Mouse (Mus musculus): ENCODE results near the gene Fsd1. TPM values are rescaled to one million over a fixed set of nuclear protein-coding genes. Genes with fewer than 3 reads are reported as not detected.

Fsd1 gene
- total and polyA plus RNA-seq, 3 experiments = 0.21 TPM; not detected in 2

GRCm38 (mm10) chr17:56034726-56035100, 48.4 kb downstream of the Fsd1 start:
- Histone ChIP-seq H3K27ac (ENCODE audit: insufficient read depth, low read depth) (no peak overlapping the region), H3K4me2 (ENCODE audit: insufficient read depth, low read depth, poor library complexity, severe bottlenecking) (peak overlapping the region; percentile 88), H3K4me3 (replicated peaks in 1 of 3; ENCODE audit: low read depth in 2 of 3, low read length in 2 of 3, poor library complexity in 1 of 3) (peak overlapping the region in 2 of 3 experiments; percentile 94 to 98), H3K9ac (ENCODE audit: insufficient read depth, low read depth) (peak overlapping the region; percentile 78; the same call in 1 of the 2 replicates), H3K79me2 (replicated peaks; ENCODE audit: control insufficient read depth, extremely low read depth, insufficient read depth, poor library complexity, severe bottlenecking) (peaks cover 63% of the 10 kb centered on the region), H3K9me3 (replicated peaks; ENCODE audit: low read length) (no peaks in the 10 kb centered on the region), H3K4me1 (ENCODE audit: control insufficient read depth in 1 of 2, insufficient read depth in 2 of 2) (peaks cover 19 to 59% of the 10 kb centered on the region in 2 experiments), H3K36me3 (replicated peaks in 1 of 2; ENCODE audit: control insufficient read depth in 1 of 2, insufficient read depth in 1 of 2, low read length in 1 of 2) (peaks cover 13 to 41% of the 10 kb centered on the region in 2 experiments), H3K27me3 (replicated peaks) (no peaks in the 10 kb centered on the region)
- no peak for TF ChIP-seq MEF2A (IDR thresholded peaks at IDR 0.05; ENCODE audit: borderline replicate concordance, low read depth, low read length)
- no peak for TF ChIP-seq KAT2A (IDR thresholded peaks at IDR 0.05; ENCODE audit: insufficient replicate concordance, low read length)
- no peak for TF ChIP-seq HCFC1 (IDR thresholded peaks at IDR 0.05; ENCODE audit: low read depth, low read length)
- no peak for TF ChIP-seq GABPA (IDR thresholded peaks at IDR 0.05; ENCODE audit: insufficient replicate concordance, low read depth, low read length)
- dilution Hi-C loops (cut with MboI; ENCODE audit: extremely low pct_ligation_motif_present, extremely low pct_unique_long_range_greater_than_20kb, low sequenced_read_pairs) (no loop called here), in situ Hi-C loops (cut with MboI; ENCODE audit: low pct_ligation_motif_present, low pct_unique_long_range_greater_than_20kb, low sequenced_read_pairs) (no loop called here)
- no peak for DNase-seq (ENCODE audit: extremely low read depth)

- Histone ChIP-seq H3K27ac (ENCODE audit: insufficient read depth, low read depth) (no peak overlapping the region), H3K9ac (ENCODE audit: insufficient read depth, low read depth) (peak overlapping the region; percentile 78), H3K4me3 (replicated peaks in 1 of 3; ENCODE audit: low read depth in 2 of 3, low read length in 2 of 3, poor library complexity in 1 of 3) (peak overlapping the region; percentile 74 to 98 (median 94)), H3K4me2 (ENCODE audit: insufficient read depth, low read depth, poor library complexity, severe bottlenecking) (peak overlapping the region; percentile 88), H3K36me3 (replicated peaks in 1 of 2; ENCODE audit: control insufficient read depth in 1 of 2, insufficient read depth in 1 of 2, low read length in 1 of 2) (peaks cover 10 to 37% of the 10 kb centered on the region in 2 experiments), H3K79me2 (replicated peaks; ENCODE audit: control insufficient read depth, extremely low read depth, insufficient read depth, poor library complexity, severe bottlenecking) (peaks cover 58% of the 10 kb centered on the region), H3K4me1 (ENCODE audit: control insufficient read depth in 1 of 2, insufficient read depth in 2 of 2) (peaks cover 19 to 56% of the 10 kb centered on the region in 2 experiments), H3K27me3 (replicated peaks) (no peaks in the 10 kb centered on the region), H3K9me3 (replicated peaks; ENCODE audit: low read length) (no peaks in the 10 kb centered on the region)
- dilution Hi-C loops (cut with MboI; ENCODE audit: extremely low pct_ligation_motif_present, extremely low pct_unique_long_range_greater_than_20kb, low sequenced_read_pairs) = no loop called here
- in situ Hi-C loops (cut with MboI; ENCODE audit: low pct_ligation_motif_present, low pct_unique_long_range_greater_than_20kb, low sequenced_read_pairs) = no loop called here
- no peak for DNase-seq (ENCODE audit: extremely low read depth)
- no peak for TF ChIP-seq ZMIZ1 (IDR thresholded peaks at IDR 0.05; ENCODE audit: low read depth, low read length)
- no peak for TF ChIP-seq EP300 (IDR thresholded peaks at IDR 0.05; ENCODE audit: low read length)
- no peak for TF ChIP-seq E2F4 (IDR thresholded peaks at IDR 0.05; ENCODE audit: insufficient replicate concordance, low read depth, low read length)
Observed at GRCm38 (mm10) chr17:56035216-56035615, 48.9 kb downstream of the Fsd1 start.

GRCm38 (mm10) chr17:56036176-56036900, 50.0 kb downstream of the Fsd1 start, which contains the start of gene Sh3gl1:
TSS of gene Sh3gl1 (minus strand) at chr17:56036635.
- in situ Hi-C loops (cut with MboI; ENCODE audit: low pct_ligation_motif_present, low pct_unique_long_range_greater_than_20kb, low sequenced_read_pairs) (no loop called here), dilution Hi-C loops (cut with MboI; ENCODE audit: extremely low pct_ligation_motif_present, extremely low pct_unique_long_range_greater_than_20kb, low sequenced_read_pairs) (no loop called here)
- peaks cover 4 to 26% of the 10 kb centered on the region in 2 experiments for H3K36me3 ChIP-seq (replicated peaks in 1 of 2; ENCODE audit: control insufficient read depth in 1 of 2, insufficient read depth in 1 of 2, low read length in 1 of 2)
- peaks cover 17 to 46% of the 10 kb centered on the region in 2 experiments for H3K4me1 ChIP-seq (ENCODE audit: control insufficient read depth in 1 of 2, insufficient read depth in 2 of 2)
- peaks cover 58% of the 10 kb centered on the region for H3K79me2 ChIP-seq (replicated peaks; ENCODE audit: control insufficient read depth, extremely low read depth, insufficient read depth, poor library complexity, severe bottlenecking)
- peak within 1 kb of the TSS; percentile 66 for H3K27ac ChIP-seq (ENCODE audit: insufficient read depth, low read depth)
- H3K4me3 ChIP-seq (replicated peaks in 1 of 3; ENCODE audit: low read depth in 2 of 3, low read length in 2 of 3, poor library complexity in 1 of 3) = peak within 1 kb of the TSS; percentile 74 to 98 (median 94)
- H3K9ac ChIP-seq (ENCODE audit: insufficient read depth, low read depth) = peak within 1 kb of the TSS; percentile 78
- H3K9me3 ChIP-seq (replicated peaks; ENCODE audit: low read length) = no peaks in the 10 kb centered on the region
- H3K27me3 ChIP-seq (replicated peaks) = no peaks in the 10 kb centered on the region
- DNase-seq (ENCODE audit: extremely low read depth) = peak; percentile 96
- H3K4me2 ChIP-seq (ENCODE audit: insufficient read depth, low read depth, poor library complexity, severe bottlenecking) = peak within 1 kb of the TSS; percentile 88
- TF ChIP-seq CHD2 (IDR thresholded peaks at IDR 0.05; ENCODE audit: low read length) (peak; percentile 69), E2F4 (IDR thresholded peaks at IDR 0.05; ENCODE audit: insufficient replicate concordance, low read depth, low read length) (peak; percentile 85; the same call in 1 of the 2 replicates), MXI1 (IDR thresholded peaks at IDR 0.05; ENCODE audit: low read depth, low read length) (peak; percentile 78), TBP (conservative IDR thresholded peaks at IDR 0.05; ENCODE audit: low read depth, low read length) (peak; percentile 66; the same call in 1 of the 2 replicates), ZC3H11A (IDR thresholded peaks at IDR 0.05; ENCODE audit: low read depth, low read length) (no peak), BHLHE40 (IDR thresholded peaks at IDR 0.05; ENCODE audit: low read depth, low read length) (peak; percentile 66), MAFK (IDR thresholded peaks at IDR 0.05; ENCODE audit: insufficient replicate concordance, low read length) (0 out of 2 replicates have a peak, but pooled peaks have one; percentile 17), GABPA (IDR thresholded peaks at IDR 0.05; ENCODE audit: insufficient replicate concordance, low read depth, low read length) (peak; percentile 40; the same call in 1 of the 2 replicates), JUN (IDR thresholded peaks at IDR 0.05; ENCODE audit: insufficient read depth, low read depth, low read length) (no peak), PAX5 (IDR thresholded peaks at IDR 0.05; ENCODE audit: low read length) (no peak), POLR2A (IDR thresholded peaks at IDR 0.05; ENCODE audit: low read depth, low read length) (peak; percentile 90), CHD1 (IDR thresholded peaks at IDR 0.05; ENCODE audit: low read depth, low read length) (no peak; the same call in 1 of the 2 replicates), USF2 (conservative IDR thresholded peaks at IDR 0.05; ENCODE audit: low read depth, low read length) (no peak), NELFE (IDR thresholded peaks at IDR 0.05; ENCODE audit: low read depth, low read length) (peak; percentile 94), ZKSCAN1 (IDR thresholded peaks at IDR 0.05; ENCODE audit: borderline replicate concordance, low read depth, low read length) (no peak), ZMIZ1 (IDR thresholded peaks at IDR 0.05; ENCODE audit: low read depth, low read length) (peak; percentile 89; the same call in 1 of the 2 replicates), MAZ (IDR thresholded peaks at IDR 0.05; ENCODE audit: low read depth, low read length) (peak; percentile 93), HCFC1 (IDR thresholded peaks at IDR 0.05; ENCODE audit: low read depth, low read length) (peak; percentile 89), POLR2AphosphoS2 (IDR thresholded peaks at IDR 0.05; ENCODE audit: low read depth, low read length) (peak; percentile 83), MEF2A (IDR thresholded peaks at IDR 0.05; ENCODE audit: borderline replicate concordance, low read depth, low read length) (peak; percentile 84; the same call in 1 of the 2 replicates)

All from CH12.LX (cell line).